Mouse (Mus musculus): Measurements from ENCODE around the gene Npepps. TPM values are rescaled to one million over a fixed set of nuclear protein-coding genes. Genes with fewer than 3 reads are reported as not detected.
"Not testable (repeated sequence)": the region's sequence is repeated elsewhere in the genome, so short reads cannot be mapped to it uniquely, and the experiment has no call there.

The Npepps gene
- polyA plus RNA-seq, 1 experiment from 2014 or later: 88.5 TPM

- Histone ChIP-seq H3K27ac (no peak overlapping the region), H3K4me1 (peaks cover 14% of the 10 kb centered on the region), H3K9me3 (replicated peaks) (no peaks in the 10 kb centered on the region), H3K36me3 (no peaks in the 10 kb centered on the region), H3K9ac (no peak overlapping the region), H3K4me3 (replicated peaks) (no peak overlapping the region), H3K4me2 (no peak overlapping the region), H3K27me3 (no peaks in the 10 kb centered on the region)
- ATAC-seq (replicated peaks; ENCODE audit: low FRiP score): no peak
- 85% methylated on average over 5 of the region's 5 CpGs for WGBS
Observed at GRCm38 (mm10) chr11:97273613-97274012, 6.8 kb downstream of the Npepps start.

- H3K4me1 ChIP-seq: peaks cover 7% of the 10 kb centered on the region
- H3K9me3 ChIP-seq (replicated peaks): no peaks in the 10 kb centered on the region
- no peak overlapping the region for H3K4me3 ChIP-seq (replicated peaks)
- no peak overlapping the region for H3K4me2 ChIP-seq
- no peaks in the 10 kb centered on the region for H3K36me3 ChIP-seq
- ATAC-seq (replicated peaks; ENCODE audit: low FRiP score): no peak
- 93% methylated on average over 4 of the region's 4 CpGs for WGBS
- H3K27ac ChIP-seq: no peak overlapping the region
- no peaks in the 10 kb centered on the region for H3K27me3 ChIP-seq
- no peak overlapping the region for H3K9ac ChIP-seq
Observed at GRCm38 (mm10) chr11:97272835-97273234, 7.6 kb downstream of the Npepps start.

GRCm38 (mm10) chr11:97270004-97270403, 10.4 kb downstream of the Npepps start:
- not testable (repeated sequence) for H3K4me2 ChIP-seq; H3K9me3 ChIP-seq (replicated peaks); H3K27me3 ChIP-seq; H3K9ac ChIP-seq; H3K4me3 ChIP-seq (replicated peaks); H3K27ac ChIP-seq; ATAC-seq (replicated peaks; ENCODE audit: low FRiP score); H3K4me1 ChIP-seq
- WGBS: 67% methylated on average over 2 of the region's 2 CpGs
- H3K36me3 ChIP-seq: peaks cover 17% of the 10 kb centered on the region

- not testable (repeated sequence) for H3K9ac ChIP-seq; H3K9me3 ChIP-seq (replicated peaks); H3K4me3 ChIP-seq (replicated peaks); H3K4me1 ChIP-seq; ATAC-seq (replicated peaks; ENCODE audit: low FRiP score); H3K27me3 ChIP-seq; H3K4me2 ChIP-seq; H3K27ac ChIP-seq
- WGBS: 95% methylated on average over 1 of the region's 1 CpGs
- H3K36me3 ChIP-seq: peaks cover 31% of the 10 kb centered on the region
Observed at GRCm38 (mm10) chr11:97266544-97266943, 13.9 kb downstream of the Npepps start.

- not testable (repeated sequence) for H3K4me1 ChIP-seq; H3K4me2 ChIP-seq; H3K27me3 ChIP-seq; H3K4me3 ChIP-seq (replicated peaks); ATAC-seq (replicated peaks; ENCODE audit: low FRiP score); H3K9me3 ChIP-seq (replicated peaks); H3K9ac ChIP-seq; H3K27ac ChIP-seq
- 92% methylated on average over 1 of the region's 1 CpGs for WGBS
- peaks cover 43% of the 10 kb centered on the region for H3K36me3 ChIP-seq
Observed at GRCm38 (mm10) chr11:97249649-97250048, 30.8 kb downstream of the Npepps start.

- no peak overlapping the region for H3K27ac ChIP-seq
- ATAC-seq (replicated peaks; ENCODE audit: low FRiP score): no peak
- WGBS: 90% methylated on average over 10 of the region's 10 CpGs
- H3K4me2 ChIP-seq: no peak overlapping the region
- no peaks in the 10 kb centered on the region for H3K9me3 ChIP-seq (replicated peaks)
- no peak overlapping the region for H3K4me3 ChIP-seq (replicated peaks)
- peaks cover 50% of the 10 kb centered on the region for H3K36me3 ChIP-seq
- H3K4me1 ChIP-seq: no peaks in the 10 kb centered on the region
- H3K9ac ChIP-seq: no peak overlapping the region
- no peaks in the 10 kb centered on the region for H3K27me3 ChIP-seq
Observed at GRCm38 (mm10) chr11:97246510-97247159, 33.8 kb downstream of the Npepps start.

- Histone ChIP-seq H3K4me3 (replicated peaks) (no peak overlapping the region), H3K4me1 (no peaks in the 10 kb centered on the region), H3K4me2 (no peak overlapping the region), H3K9ac (no peak overlapping the region), H3K27me3 (no peaks in the 10 kb centered on the region), H3K9me3 (replicated peaks) (no peaks in the 10 kb centered on the region), H3K36me3 (peaks cover 74% of the 10 kb centered on the region), H3K27ac (no peak overlapping the region)
- WGBS: 91% methylated on average over 7 of the region's 7 CpGs
- no peak for ATAC-seq (replicated peaks; ENCODE audit: low FRiP score)
Observed at GRCm38 (mm10) chr11:97241321-97241720, 39.1 kb downstream of the Npepps start.

- Histone ChIP-seq H3K4me2 (no peak overlapping the region), H3K27me3 (no peaks in the 10 kb centered on the region), H3K27ac (no peak overlapping the region), H3K4me1 (no peaks in the 10 kb centered on the region), H3K36me3 (peaks cover 80% of the 10 kb centered on the region), H3K9me3 (replicated peaks) (no peaks in the 10 kb centered on the region), H3K9ac (no peak overlapping the region), H3K4me3 (replicated peaks) (no peak overlapping the region)
- 90% methylated on average over 2 of the region's 2 CpGs for WGBS
- ATAC-seq (replicated peaks; ENCODE audit: low FRiP score): no peak
Observed at GRCm38 (mm10) chr11:97237976-97238375, 42.5 kb downstream of the Npepps start.

- Histone ChIP-seq H3K36me3 (peaks cover 90% of the 10 kb centered on the region), H3K4me2 (no peak overlapping the region), H3K27ac (no peak overlapping the region), H3K9me3 (replicated peaks) (no peaks in the 10 kb centered on the region), H3K4me3 (replicated peaks) (no peak overlapping the region), H3K9ac (no peak overlapping the region), H3K4me1 (no peaks in the 10 kb centered on the region), H3K27me3 (no peaks in the 10 kb centered on the region)
- ATAC-seq (replicated peaks; ENCODE audit: low FRiP score): no peak
- WGBS: 91% methylated on average over 5 of the region's 5 CpGs
Observed at GRCm38 (mm10) chr11:97232436-97232835, 48.0 kb downstream of the Npepps start.

GRCm38 (mm10) chr11:97229396-97229795, 51.0 kb downstream of the Npepps start:
- Histone ChIP-seq H3K27me3 (no peaks in the 10 kb centered on the region), H3K27ac (no peak overlapping the region), H3K9me3 (replicated peaks) (no peaks in the 10 kb centered on the region), H3K4me3 (replicated peaks) (no peak overlapping the region), H3K4me2 (no peak overlapping the region), H3K36me3 (peaks cover 89% of the 10 kb centered on the region), H3K9ac (no peak overlapping the region), H3K4me1 (no peaks in the 10 kb centered on the region)
- 90% methylated on average over 2 of the region's 2 CpGs for WGBS
- ATAC-seq (replicated peaks; ENCODE audit: low FRiP score): no peak

- no peak overlapping the region for H3K9ac ChIP-seq
- H3K9me3 ChIP-seq (replicated peaks): no peaks in the 10 kb centered on the region
- no peak for ATAC-seq (replicated peaks; ENCODE audit: low FRiP score)
- peaks cover 88% of the 10 kb centered on the region for H3K36me3 ChIP-seq
- H3K4me2 ChIP-seq: no peak overlapping the region
- WGBS: 89% methylated on average over 7 of the region's 7 CpGs
- H3K27ac ChIP-seq: no peak overlapping the region
- H3K27me3 ChIP-seq: no peaks in the 10 kb centered on the region
- no peak overlapping the region for H3K4me3 ChIP-seq (replicated peaks)
- no peaks in the 10 kb centered on the region for H3K4me1 ChIP-seq
Observed at GRCm38 (mm10) chr11:97228985-97229384, 51.5 kb downstream of the Npepps start.

- no peak for ATAC-seq (replicated peaks; ENCODE audit: low FRiP score)
- Histone ChIP-seq H3K9ac (no peak overlapping the region), H3K36me3 (peaks cover 87% of the 10 kb centered on the region), H3K9me3 (replicated peaks) (no peaks in the 10 kb centered on the region), H3K27ac (no peak overlapping the region), H3K4me2 (no peak overlapping the region), H3K4me1 (no peaks in the 10 kb centered on the region), H3K4me3 (replicated peaks) (no peak overlapping the region), H3K27me3 (no peaks in the 10 kb centered on the region)
- WGBS: 100% methylated on average over 1 of the region's 1 CpGs
Observed at GRCm38 (mm10) chr11:97226131-97226530, 54.3 kb downstream of the Npepps start.

- Histone ChIP-seq H3K27ac (no peak overlapping the region), H3K27me3 (no peaks in the 10 kb centered on the region), H3K9me3 (replicated peaks) (no peaks in the 10 kb centered on the region), H3K36me3 (peaks cover 88% of the 10 kb centered on the region), H3K4me1 (no peaks in the 10 kb centered on the region), H3K4me3 (replicated peaks) (no peak overlapping the region), H3K9ac (no peak overlapping the region), H3K4me2 (no peak overlapping the region)
- 75% methylated on average over 3 of the region's 3 CpGs for WGBS
- ATAC-seq (replicated peaks; ENCODE audit: low FRiP score): no peak
Observed at GRCm38 (mm10) chr11:97223485-97223884, 57.0 kb downstream of the Npepps start.
